Mouse (Mus musculus) forebrain, embryonic 12.5 days (tissue): ENCODE data around the gene Mxra7. TPM values are rescaled to one million over a fixed set of nuclear protein-coding genes. Genes with fewer than 3 reads are reported as not detected.
"Not testable (repeated sequence)": the region's sequence is repeated elsewhere in the genome, so short reads cannot be mapped to it uniquely, and the experiment has no call there.

Experiments used
- ATAC-seq: fragments of 200-750 bp; cut with Nextera tagmentation; 2 replicates; pipeline ENCODE4 v1.8.0; 2017; ENCODE audit warnings: moderate TSS enrichment; ENCODE audit not compliant: low FRiP score
- H3K27ac ChIP-seq: fragments of 300-500 bp; sonication (generic); 2 replicates; pipeline ENCODE4 v1.5.1; 2016; ENCODE audit warnings: mild to moderate bottlenecking
- H3K27me3 ChIP-seq: fragments of 300-500 bp; sonication (generic); 2 replicates; pipeline ENCODE4 v1.6.1; 2016; ENCODE audit warnings: mild to moderate bottlenecking
- H3K36me3 ChIP-seq: fragments of 300-500 bp; sonication (generic); replicated peaks from 2 replicates; pipeline ENCODE4 v1.6.1; 2016; ENCODE audit warnings: mild to moderate bottlenecking
- H3K4me1 ChIP-seq: fragments of 300-500 bp; sonication (generic); 2 replicates; pipeline ENCODE4 v1.6.1; 2016
- H3K4me2 ChIP-seq: fragments of 300-500 bp; sonication (generic); 2 replicates; pipeline ENCODE4 v1.6.1; 2016; ENCODE audit warnings: mild to moderate bottlenecking, moderate library complexity
- H3K4me3 ChIP-seq: fragments of 300-500 bp; sonication (generic); replicated peaks from 2 replicates; pipeline ENCODE4 v1.5.1; 2016; ENCODE audit warnings: mild to moderate bottlenecking
- H3K9ac ChIP-seq: fragments of 300-500 bp; sonication (generic); 2 replicates; pipeline ENCODE4 v1.6.1; 2016; ENCODE audit warnings: mild to moderate bottlenecking
- H3K9me3 ChIP-seq: fragments of 300-500 bp; sonication (generic); 2 replicates; pipeline ENCODE4 v1.6.1; 2016
- WGBS: fragments of 180-500 bp; shearing (Covaris S2); methylation state at CpG from one replicate; pipeline ENCODE4 v1.1.7; 2016; 5-methylcytosine and 5-hydroxymethylcytosine counted together
- polyA plus RNA-seq: library from polyadenylated mRNA; unstranded; fragments of >200 nt; fragmentation: Nextera tagmentation; extraction: Ambion mirVana; gene quantifications from 2 replicates; pipeline ENCODE4 v1.2.1, GENCODE M21; 2016

Gene Mxra7
- polyA plus RNA-seq, 1 experiment from 2014 or later: 25.9 TPM

- H3K4me2 ChIP-seq: peak within 1 kb of the TSS; percentile 77
- peak; percentile 73 for ATAC-seq
- H3K36me3 ChIP-seq: peaks cover 35% of the 10 kb centered on the region
Measured at GRCm38 (mm10) chr11:116852291-116852890, 24.5 kb upstream of the Mxra7 start, which contains the start of gene Mfsd11. Mfsd11 (plus strand) TSS chr11:116852440.

GRCm38 (mm10) chr11:116851576-116852290 is 23.9 kb upstream of the Mxra7 start:
- no peaks in the 10 kb centered on the region for H3K27me3 ChIP-seq
- peak overlapping the region; percentile 98 for H3K9ac ChIP-seq
- under 1% methylated on average over 29 of the region's 29 CpGs for WGBS
- peaks cover 31% of the 10 kb centered on the region for H3K36me3 ChIP-seq
- ATAC-seq: no peak
- H3K27ac ChIP-seq: peak overlapping the region; percentile 99
- peak overlapping the region; percentile 77 for H3K4me2 ChIP-seq
- H3K9me3 ChIP-seq: no peaks in the 10 kb centered on the region
- peak overlapping the region; percentile 95 for H3K4me3 ChIP-seq
- H3K4me1 ChIP-seq: peaks cover 22% of the 10 kb centered on the region

More at GRCm38 (mm10) chr11:116852291-116852890, 24.5 kb upstream of the Mxra7 start, which contains the start of gene Mfsd11:
- WGBS: under 1% methylated on average over 71 of the region's 91 CpGs
- Histone ChIP-seq H3K9me3 (no peaks in the 10 kb centered on the region), H3K9ac (peak within 1 kb of the TSS; percentile 98), H3K4me1 (peaks cover 21% of the 10 kb centered on the region), H3K27me3 (no peaks in the 10 kb centered on the region), H3K4me3 (peak within 1 kb of the TSS; percentile 95), H3K27ac (peak within 1 kb of the TSS; percentile 99)

DNA sequence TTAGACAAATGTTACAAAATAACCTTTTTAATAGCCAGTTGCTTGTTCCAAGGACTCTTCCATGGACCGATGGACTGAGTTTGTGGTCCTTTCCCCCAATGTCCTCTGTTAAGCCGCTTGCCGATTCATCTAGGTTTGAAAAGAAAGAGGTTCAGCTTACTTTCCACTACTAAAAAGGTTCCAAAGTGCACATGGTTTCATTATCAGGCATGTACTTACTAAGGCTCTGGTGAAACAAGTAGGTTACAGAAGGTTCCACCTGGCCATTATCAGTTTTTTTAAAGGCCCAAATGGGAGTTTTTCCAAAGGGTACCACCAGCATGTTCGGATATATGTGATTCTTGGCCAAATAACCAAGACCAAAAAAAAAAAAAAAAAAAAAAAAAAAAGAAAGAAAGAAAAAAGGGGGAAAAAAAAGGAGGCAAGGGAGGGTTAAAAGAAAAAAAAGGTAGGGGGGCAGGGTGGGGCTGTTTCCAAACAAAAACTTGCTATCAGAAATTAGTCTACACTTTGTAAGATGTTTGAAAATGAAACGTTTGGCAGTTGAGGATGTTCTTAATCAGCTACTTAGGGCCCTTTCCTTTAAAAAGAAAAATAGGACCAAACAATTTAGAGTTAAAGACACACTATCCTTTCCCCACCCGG is 23.1 kb upstream of the Mxra7 start:
- Histone ChIP-seq H3K9me3 (no peaks in the 10 kb centered on the region), H3K36me3 (peaks cover 38% of the 10 kb centered on the region), H3K4me1 (peaks cover 29% of the 10 kb centered on the region), H3K27me3 (no peaks in the 10 kb centered on the region), H3K4me3 (peak overlapping the region; percentile 95), H3K27ac (peak overlapping the region; percentile 99; the same call in 1 of the 2 replicates), H3K4me2 (peak overlapping the region; percentile 77), H3K9ac (peak overlapping the region; percentile 98)
- ATAC-seq: no peak
- WGBS: 41% methylated on average over 6 of the region's 6 CpGs

- 67% methylated on average over 4 of the region's 4 CpGs for WGBS
- Histone ChIP-seq H3K27ac (no peak overlapping the region), H3K36me3 (peaks cover 38% of the 10 kb centered on the region), H3K4me2 (peak overlapping the region; percentile 77), H3K9ac (peak overlapping the region; percentile 33; the same call in 1 of the 2 replicates), H3K4me3 (peak overlapping the region; percentile 95), H3K27me3 (no peaks in the 10 kb centered on the region), H3K4me1 (peaks cover 29% of the 10 kb centered on the region), H3K9me3 (no peaks in the 10 kb centered on the region)
- ATAC-seq: no peak
Measured at GRCm38 (mm10) chr11:116850085-116850484, 22.2 kb upstream of the Mxra7 start.

DNA sequence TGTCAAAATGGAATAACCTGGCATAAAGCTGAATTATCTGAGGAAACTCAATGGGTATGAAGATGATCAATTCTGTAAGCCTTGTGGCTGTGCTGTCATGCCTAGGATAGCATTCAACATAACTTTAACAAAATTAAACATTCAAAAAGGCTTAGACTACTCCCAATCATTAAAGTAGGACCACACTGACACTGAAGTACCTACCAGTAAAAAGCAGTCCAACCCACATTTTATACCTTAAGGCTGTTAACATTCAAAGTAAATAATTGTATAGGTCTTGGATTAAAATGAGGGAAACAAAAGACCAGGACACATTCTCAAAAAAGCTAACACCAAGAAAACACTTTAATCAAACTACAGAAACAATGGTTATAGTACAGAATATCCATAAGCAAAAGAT is 21.7 kb upstream of the Mxra7 start:
- Histone ChIP-seq H3K9me3 (no peaks in the 10 kb centered on the region), H3K27ac (no peak overlapping the region), H3K4me2 (no peak overlapping the region), H3K4me1 (peaks cover 25% of the 10 kb centered on the region), H3K27me3 (no peaks in the 10 kb centered on the region), H3K36me3 (peaks cover 38% of the 10 kb centered on the region), H3K4me3 (no peak overlapping the region), H3K9ac (no peak overlapping the region)
- ATAC-seq: no peak

DNA sequence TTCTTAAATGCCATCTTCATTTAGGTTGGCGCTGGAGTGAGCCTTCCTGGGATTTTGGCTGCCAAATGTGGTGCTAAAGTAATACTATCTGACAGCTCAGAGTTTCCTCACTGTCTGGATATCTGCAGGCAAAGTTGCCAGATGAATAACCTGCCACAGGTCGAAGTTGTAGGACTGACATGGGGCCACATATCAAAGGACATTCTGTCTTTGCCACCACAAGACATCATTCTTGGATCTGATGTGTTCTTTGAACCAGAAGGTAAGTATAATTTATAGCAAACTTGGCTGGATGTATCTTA is 21.0 kb upstream of the Mxra7 start:
- Histone ChIP-seq H3K36me3 (peaks cover 38% of the 10 kb centered on the region), H3K4me1 (peaks cover 26% of the 10 kb centered on the region)
- H3K27me3 ChIP-seq, H3K4me2 ChIP-seq, H3K9ac ChIP-seq, H3K9me3 ChIP-seq, H3K27ac ChIP-seq, ATAC-seq, H3K4me3 ChIP-seq: not testable (repeated sequence)
- 68% methylated on average over 2 of the region's 2 CpGs for WGBS

DNA sequence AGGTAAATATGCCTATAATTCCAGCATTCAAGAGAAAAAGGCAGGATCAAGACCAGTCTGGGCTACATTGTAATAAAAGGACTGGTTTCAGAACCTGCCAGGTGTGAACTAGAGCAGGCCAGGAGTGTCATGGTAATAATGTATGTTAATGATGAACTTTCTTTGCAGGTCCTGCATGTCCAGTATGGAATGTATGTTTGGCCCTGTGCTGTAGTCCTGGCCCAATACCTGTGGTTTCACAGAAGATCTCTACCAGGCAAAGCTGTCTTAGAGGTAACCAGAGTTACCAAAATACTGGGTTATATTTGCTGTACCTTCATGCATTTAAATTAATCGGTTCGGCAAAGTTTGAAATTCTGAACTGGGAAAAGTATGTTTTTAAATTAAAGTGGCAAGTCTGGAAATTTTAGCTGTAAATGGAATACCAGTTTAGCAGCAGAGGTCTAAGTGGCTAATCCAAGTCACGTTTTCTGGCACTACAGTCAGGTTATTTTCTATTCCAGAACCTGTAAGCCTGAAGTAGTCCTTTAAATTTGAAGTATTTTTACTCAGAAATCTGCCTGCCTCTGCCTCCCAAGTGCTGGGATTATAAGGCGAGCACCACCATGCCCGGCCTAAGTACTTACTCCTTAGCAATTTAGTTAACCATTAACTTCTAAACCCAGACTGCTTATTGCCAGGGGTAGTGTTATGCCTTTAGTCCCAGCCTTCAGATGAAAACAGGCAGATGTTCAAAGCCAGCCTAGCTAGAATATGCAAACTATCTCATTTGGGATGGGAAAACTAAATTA is 20.4 kb upstream of the Mxra7 start:
- Histone ChIP-seq H3K4me1 (peaks cover 27% of the 10 kb centered on the region), H3K4me3 (no peak overlapping the region), H3K4me2 (no peak overlapping the region), H3K9me3 (no peaks in the 10 kb centered on the region), H3K27me3 (no peaks in the 10 kb centered on the region), H3K27ac (no peak overlapping the region), H3K9ac (no peak overlapping the region), H3K36me3 (peaks cover 38% of the 10 kb centered on the region)
- WGBS: 89% methylated on average over 5 of the region's 5 CpGs
- ATAC-seq: no peak

- Histone ChIP-seq H3K9ac (no peak overlapping the region), H3K27ac (0 out of 2 replicates have a peak overlapping the region, but pooled peaks have one; percentile 42), H3K4me2 (no peak overlapping the region), H3K9me3 (no peaks in the 10 kb centered on the region), H3K27me3 (no peaks in the 10 kb centered on the region), H3K4me3 (no peak overlapping the region), H3K4me1 (peaks cover 27% of the 10 kb centered on the region), H3K36me3 (peaks cover 38% of the 10 kb centered on the region)
- no peak for ATAC-seq
- 84% methylated on average over 3 of the region's 3 CpGs for WGBS
Measured at GRCm38 (mm10) chr11:116847187-116848085, 19.6 kb upstream of the Mxra7 start.

DNA sequence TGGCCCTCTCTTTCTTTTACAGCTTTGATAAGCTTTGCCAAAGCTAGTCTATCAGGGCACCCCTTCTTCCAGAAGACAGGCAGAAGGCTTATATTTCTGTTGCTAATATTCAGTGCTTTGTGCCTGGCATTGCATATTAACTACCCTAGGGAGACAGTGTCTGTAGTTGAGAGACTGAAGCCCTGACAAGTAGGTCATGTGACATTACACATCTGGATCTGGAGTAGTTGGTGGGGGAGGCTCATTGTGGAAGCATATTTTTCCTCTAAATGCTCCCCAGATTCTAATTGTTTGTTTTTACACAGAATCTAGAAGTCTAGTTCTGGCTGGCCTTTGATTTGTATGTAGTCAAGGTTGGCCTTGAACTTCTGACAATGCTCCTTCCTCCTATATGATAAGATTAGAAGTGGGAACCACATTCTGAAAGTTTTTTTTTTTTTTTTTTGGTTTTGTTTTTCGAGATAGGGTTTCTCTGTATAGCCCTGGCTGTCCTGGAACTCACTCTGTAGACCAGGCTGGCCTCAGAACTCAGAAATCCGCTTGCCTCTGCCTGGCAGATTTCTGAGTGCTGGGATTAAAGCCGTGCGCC is 18.8 kb upstream of the Mxra7 start:
- Histone ChIP-seq H3K9ac (no peak overlapping the region), H3K9me3 (no peaks in the 10 kb centered on the region), H3K4me3 (no peak overlapping the region), H3K36me3 (peaks cover 38% of the 10 kb centered on the region), H3K27me3 (no peaks in the 10 kb centered on the region), H3K27ac (peak overlapping the region; percentile 25; the same call in 1 of the 2 replicates), H3K4me2 (no peak overlapping the region), H3K4me1 (peaks cover 34% of the 10 kb centered on the region)
- 76% methylated on average over 4 of the region's 4 CpGs for WGBS
- ATAC-seq: no peak

DNA sequence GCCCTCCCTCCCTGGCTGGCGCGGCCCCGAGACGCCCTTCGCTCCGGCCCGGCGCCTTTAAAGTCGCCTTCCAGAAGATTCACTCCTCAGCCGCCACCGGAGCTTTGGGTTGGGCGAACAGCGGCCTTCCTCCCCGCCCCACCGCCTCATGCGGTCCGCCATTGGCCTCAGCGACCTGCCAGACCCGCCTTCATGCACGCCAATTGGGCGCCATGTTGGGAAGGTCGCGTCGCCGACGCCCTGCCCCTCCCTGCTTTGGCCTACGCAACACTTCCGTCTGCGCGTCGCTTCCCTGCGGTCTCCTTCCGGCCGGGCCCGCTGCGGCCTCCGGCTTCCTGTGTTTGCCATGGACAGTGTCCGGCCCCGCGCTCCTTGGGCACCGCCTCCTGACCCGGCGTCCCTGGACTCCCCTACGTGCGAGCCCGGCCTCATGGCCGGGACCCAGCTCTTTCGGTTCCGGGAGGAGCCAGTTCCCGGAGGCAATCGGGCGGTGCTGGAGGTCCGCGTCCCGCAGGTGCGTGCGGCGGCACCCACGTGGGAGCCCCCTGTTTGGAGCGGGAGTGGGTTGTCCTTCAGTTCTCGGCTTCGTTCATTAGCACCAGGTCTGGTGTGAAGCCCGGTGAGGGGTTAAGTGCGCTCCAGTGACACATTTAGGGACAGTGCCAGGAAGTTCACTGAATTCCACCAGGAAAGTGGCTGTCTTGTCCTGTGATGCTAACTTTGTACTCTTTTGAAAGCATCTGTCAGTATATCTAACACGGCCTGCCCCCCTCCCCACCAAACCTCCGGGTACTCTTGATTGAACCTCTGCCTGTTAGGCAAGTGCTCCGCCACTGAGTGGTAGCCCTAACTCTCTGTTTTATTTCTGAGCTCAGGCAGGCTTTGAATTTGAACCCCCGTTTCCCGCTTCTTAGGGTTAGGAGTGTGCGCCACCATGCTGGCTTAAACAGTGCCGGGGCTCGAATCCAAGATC is 15.7 kb upstream of the Mxra7 start, which contains the start of the genes Mettl23 and Jmjd6:
Gene Mettl23 (plus strand): TSS at position 18 of the 973 bp plus-strand sequence.
Gene Jmjd6 (minus strand): TSS at position 189 of the 973 bp plus-strand sequence.
- Histone ChIP-seq H3K4me1 (peaks cover 49% of the 10 kb centered on the region), H3K9ac (peak within 1 kb of the TSS; percentile 74)
- ATAC-seq: peak; percentile 96

More for the DNA sequence above, 15.7 kb upstream of the Mxra7 start, which contains the start of the genes Mettl23 and Jmjd6:
- Histone ChIP-seq H3K27ac (peak within 1 kb of the TSS; percentile 96), H3K4me2 (peak within 1 kb of the TSS; percentile 90), H3K9me3 (no peaks in the 10 kb centered on the region), H3K27me3 (no peaks in the 10 kb centered on the region), H3K36me3 (peaks cover 41% of the 10 kb centered on the region), H3K4me3 (peak within 1 kb of the TSS; percentile 68)
- under 1% methylated on average over 72 of the region's 72 CpGs for WGBS
